Mouse (Mus musculus) erythroblast, embryonic 14.5 days (primary cell): ENCODE measurements at regions not wholly inside any gene's neighbourhood (a gene's known extent, or its start where the extent isn't known, plus 50 kb on each side); places are given as distances from the start of the nearest gene placed in this dataset.

ENCODE experiments used
- GATA1 ChIP-seq: IDR thresholded peaks from 2 replicates; pipeline ENCODE4 v1.6.1; 2012; ENCODE audit warnings: low read length, inconsistent platforms, mixed read lengths
- TAL1 ChIP-seq: IDR thresholded peaks from 3 replicates; pipeline ENCODE4 v1.6.1; 2012; ENCODE audit warnings: low read length, inconsistent platforms, mixed read lengths

DNA sequence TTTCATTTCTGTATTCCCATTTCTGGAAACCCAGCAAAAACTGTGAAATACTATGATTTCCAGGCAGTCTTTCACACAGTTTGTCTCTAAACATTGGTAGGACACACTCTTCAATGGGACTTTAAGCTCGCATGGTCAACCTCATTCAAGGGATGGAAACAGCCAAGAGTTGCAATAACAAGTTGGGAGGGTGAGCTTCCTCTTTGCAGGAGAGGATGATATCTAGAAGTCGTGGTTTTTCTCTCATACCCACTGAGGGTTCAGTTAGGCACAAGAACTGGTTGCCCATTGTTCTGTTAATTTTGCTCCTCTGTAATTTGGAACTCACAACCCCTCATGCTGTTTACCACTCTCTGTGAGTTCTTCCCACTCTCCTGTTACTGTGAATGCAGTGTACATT is 290.5 kb downstream of the Satb1 start:
- no peak for TF ChIP-seq TAL1
- no peak for TF ChIP-seq GATA1
